Mouse (Mus musculus): ENCODE data around the gene Tbl1xr1. TPM values are rescaled to one million over a fixed set of nuclear protein-coding genes. Genes with fewer than 3 reads are reported as not detected.

Tbl1xr1 gene
- polyA plus RNA-seq, 1 experiment from 2014 or later, result 30.5 TPM

GRCm38 (mm10) chr3:22103986-22104515, 27.6 kb downstream of the Tbl1xr1 start:
- DNase-seq (ENCODE audit: low spot score) (no peak), ATAC-seq (ENCODE audit: insufficient number of reproducible peaks, low FRiP score, low TSS enrichment, low read depth) (no peak)
- Histone ChIP-seq H3K9me3 (ENCODE audit: control insufficient read depth, low read length) (no peaks in the 10 kb centered on the region; the same call in 1 of the 2 replicates), H3K9ac (ENCODE audit: low read length) (no peak overlapping the region), H3K27me3 (ENCODE audit: control insufficient read depth, insufficient read depth, low read length) (no peaks in the 10 kb centered on the region), H3K27ac (replicated peaks; ENCODE audit: low read depth, low read length) (no peak overlapping the region), H3K4me1 (ENCODE audit: control insufficient read depth, insufficient read depth, low read length) (no peaks in the 10 kb centered on the region; the same call in 1 of the 2 replicates), H3K36me3 (ENCODE audit: control insufficient read depth, insufficient read depth, low read length) (no peaks in the 10 kb centered on the region), H3K4me3 (ENCODE audit: low read depth, low read length) (no peak overlapping the region), H3K4me2 (ENCODE audit: low read depth, severe bottlenecking) (no peak overlapping the region)
- WGBS, result 69% methylated on average over 5 of the region's 5 CpGs

DNA sequence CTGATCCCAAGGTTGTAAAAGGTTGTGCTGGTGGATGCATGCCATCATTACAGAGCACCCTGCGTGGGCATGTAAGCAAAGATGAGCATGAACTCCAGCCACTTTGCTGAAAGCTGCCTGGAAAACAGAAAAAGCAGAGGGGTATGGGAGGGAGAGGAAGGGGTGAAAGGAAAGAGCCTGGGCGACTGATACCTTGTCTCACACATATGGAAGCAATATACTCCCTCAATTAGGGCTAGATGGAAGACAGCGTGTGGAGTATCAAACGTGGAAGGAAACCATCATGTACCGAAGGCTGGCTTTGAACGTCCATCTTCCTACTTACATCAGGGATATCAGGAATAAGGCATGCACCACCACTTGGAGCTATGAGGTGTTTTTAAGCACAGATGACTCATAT, 29.0 kb downstream of the Tbl1xr1 start:
- no peak for ATAC-seq (ENCODE audit: insufficient number of reproducible peaks, low FRiP score, low TSS enrichment, low read depth)
- H3K4me2 ChIP-seq (ENCODE audit: low read depth, severe bottlenecking), result no peak overlapping the region
- H3K4me3 ChIP-seq (ENCODE audit: low read depth, low read length), result no peak overlapping the region
- no peaks in the 10 kb centered on the region; the same call in 1 of the 2 replicates for H3K4me1 ChIP-seq (ENCODE audit: control insufficient read depth, insufficient read depth, low read length)
- H3K9me3 ChIP-seq (ENCODE audit: control insufficient read depth, low read length), result no peaks in the 10 kb centered on the region; the same call in 1 of the 2 replicates
- no peaks in the 10 kb centered on the region for H3K36me3 ChIP-seq (ENCODE audit: control insufficient read depth, insufficient read depth, low read length)
- no peak for DNase-seq (ENCODE audit: low spot score)
- H3K27ac ChIP-seq (replicated peaks; ENCODE audit: low read depth, low read length), result no peak overlapping the region
- H3K9ac ChIP-seq (ENCODE audit: low read length), result no peak overlapping the region
- no peaks in the 10 kb centered on the region for H3K27me3 ChIP-seq (ENCODE audit: control insufficient read depth, insufficient read depth, low read length)
- 21% methylated on average over 6 of the region's 6 CpGs for WGBS

- H3K27me3 ChIP-seq (ENCODE audit: control insufficient read depth, insufficient read depth, low read length), result no peaks in the 10 kb centered on the region
- H3K4me1 ChIP-seq (ENCODE audit: control insufficient read depth, insufficient read depth, low read length), result no peaks in the 10 kb centered on the region; the same call in 1 of the 2 replicates
- no peaks in the 10 kb centered on the region; the same call in 1 of the 2 replicates for H3K9me3 ChIP-seq (ENCODE audit: control insufficient read depth, low read length)
- H3K27ac ChIP-seq (replicated peaks; ENCODE audit: low read depth, low read length), result no peak overlapping the region
- no peak overlapping the region for H3K9ac ChIP-seq (ENCODE audit: low read length)
- H3K4me2 ChIP-seq (ENCODE audit: low read depth, severe bottlenecking), result no peak overlapping the region
- no peak overlapping the region for H3K4me3 ChIP-seq (ENCODE audit: low read depth, low read length)
- ATAC-seq (ENCODE audit: insufficient number of reproducible peaks, low FRiP score, low TSS enrichment, low read depth) (no peak), DNase-seq (ENCODE audit: low spot score) (no peak)
- no peaks in the 10 kb centered on the region for H3K36me3 ChIP-seq (ENCODE audit: control insufficient read depth, insufficient read depth, low read length)
These were observed 31.6 kb downstream of the Tbl1xr1 start for GRCm38 (mm10) chr3:22108013-22108412.

DNA sequence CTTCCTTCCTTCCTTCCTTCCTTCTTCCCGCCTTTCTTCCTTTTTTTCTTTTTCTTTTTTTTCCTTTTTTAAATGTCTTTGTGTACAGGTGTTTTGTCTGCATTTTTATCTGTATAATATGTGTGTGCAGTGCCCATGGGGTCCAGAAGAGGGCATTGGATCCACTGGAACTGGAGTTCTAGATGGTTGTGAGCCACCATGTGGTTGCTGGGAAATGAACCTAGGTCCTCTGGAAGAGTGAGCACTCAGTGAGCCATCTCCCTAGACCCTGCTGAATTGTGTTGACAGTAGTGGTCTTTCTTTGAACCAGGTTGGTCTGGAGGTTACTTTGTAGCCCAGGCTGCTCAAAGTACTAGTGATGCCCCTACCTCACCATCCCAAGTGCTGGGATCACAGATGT, 33.2 kb downstream of the Tbl1xr1 start:
- H3K27ac ChIP-seq (replicated peaks; ENCODE audit: low read depth, low read length), result no peak overlapping the region
- 84% methylated on average over 1 of the region's 1 CpGs for WGBS
- DNase-seq (ENCODE audit: low spot score), result no peak

GRCm38 (mm10) chr3:22113773-22114172, 37.3 kb downstream of the Tbl1xr1 start:
- no peak overlapping the region for H3K9ac ChIP-seq (ENCODE audit: low read length)
- no peak for ATAC-seq (ENCODE audit: insufficient number of reproducible peaks, low FRiP score, low TSS enrichment, low read depth)
- DNase-seq (ENCODE audit: low spot score), result no peak
- no peak overlapping the region for H3K4me3 ChIP-seq (ENCODE audit: low read depth, low read length)
- H3K27me3 ChIP-seq (ENCODE audit: control insufficient read depth, insufficient read depth, low read length), result no peaks in the 10 kb centered on the region
- H3K36me3 ChIP-seq (ENCODE audit: control insufficient read depth, insufficient read depth, low read length), result no peaks in the 10 kb centered on the region
- no peak overlapping the region for H3K4me2 ChIP-seq (ENCODE audit: low read depth, severe bottlenecking)
- WGBS, result 92% methylated on average over 4 of the region's 4 CpGs
- H3K27ac ChIP-seq (replicated peaks; ENCODE audit: low read depth, low read length), result no peak overlapping the region
- H3K9me3 ChIP-seq (ENCODE audit: control insufficient read depth, low read length), result no peaks in the 10 kb centered on the region
- 0 out of 2 replicates have a peak, but pooled peaks cover 6% of the 10 kb centered on the region for H3K4me1 ChIP-seq (ENCODE audit: control insufficient read depth, insufficient read depth, low read length)

More for the DNA sequence above, 33.2 kb downstream of the Tbl1xr1 start:
- Histone ChIP-seq H3K4me1 (ENCODE audit: control insufficient read depth, insufficient read depth, low read length) (0 out of 2 replicates have a peak, but pooled peaks cover 2% of the 10 kb centered on the region), H3K36me3 (ENCODE audit: control insufficient read depth, insufficient read depth, low read length) (no peaks in the 10 kb centered on the region), H3K9ac (ENCODE audit: low read length) (no peak overlapping the region), H3K4me3 (ENCODE audit: low read depth, low read length) (no peak overlapping the region), H3K4me2 (ENCODE audit: low read depth, severe bottlenecking) (no peak overlapping the region), H3K9me3 (ENCODE audit: control insufficient read depth, low read length) (no peaks in the 10 kb centered on the region; the same call in 1 of the 2 replicates), H3K27me3 (ENCODE audit: control insufficient read depth, insufficient read depth, low read length) (no peaks in the 10 kb centered on the region)
- ATAC-seq (ENCODE audit: insufficient number of reproducible peaks, low FRiP score, low TSS enrichment, low read depth), result no peak

- H3K9ac ChIP-seq (ENCODE audit: low read length), result no peak overlapping the region
- 34% methylated on average over 2 of the region's 2 CpGs for WGBS
- H3K36me3 ChIP-seq (ENCODE audit: control insufficient read depth, insufficient read depth, low read length), result no peaks in the 10 kb centered on the region
- ATAC-seq (ENCODE audit: insufficient number of reproducible peaks, low FRiP score, low TSS enrichment, low read depth) (no peak), DNase-seq (ENCODE audit: low spot score) (no peak)
- no peak overlapping the region for H3K4me2 ChIP-seq (ENCODE audit: low read depth, severe bottlenecking)
- H3K9me3 ChIP-seq (ENCODE audit: control insufficient read depth, low read length), result no peaks in the 10 kb centered on the region
- 0 out of 2 replicates have a peak, but pooled peaks cover 6% of the 10 kb centered on the region for H3K4me1 ChIP-seq (ENCODE audit: control insufficient read depth, insufficient read depth, low read length)
- no peak overlapping the region for H3K27ac ChIP-seq (replicated peaks; ENCODE audit: low read depth, low read length)
- no peaks in the 10 kb centered on the region for H3K27me3 ChIP-seq (ENCODE audit: control insufficient read depth, insufficient read depth, low read length)
- H3K4me3 ChIP-seq (ENCODE audit: low read depth, low read length), result no peak overlapping the region
These were observed 38.8 kb downstream of the Tbl1xr1 start for GRCm38 (mm10) chr3:22115221-22115620.

DNA sequence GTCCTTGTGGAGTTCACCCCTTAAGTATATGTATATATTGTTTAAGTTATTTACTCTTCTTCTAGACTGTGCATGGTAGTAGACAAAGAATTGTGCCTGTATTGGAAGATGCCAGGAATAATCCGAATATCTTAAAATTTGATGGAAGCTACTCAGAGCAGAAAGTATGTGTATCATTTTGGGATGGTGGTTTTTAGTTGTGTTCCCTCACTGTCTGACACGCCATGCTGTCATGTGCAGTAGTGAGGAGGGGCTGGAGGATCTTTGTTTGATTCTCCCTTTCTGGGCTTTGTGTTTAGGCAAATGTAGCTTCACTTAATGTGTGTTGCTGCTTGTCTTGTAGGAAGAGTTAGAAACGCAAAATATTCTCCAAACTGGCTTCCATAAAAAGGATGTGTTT, 39.2 kb downstream of the Tbl1xr1 start:
- ATAC-seq (ENCODE audit: insufficient number of reproducible peaks, low FRiP score, low TSS enrichment, low read depth), result no peak
- Histone ChIP-seq H3K27me3 (ENCODE audit: control insufficient read depth, insufficient read depth, low read length) (no peaks in the 10 kb centered on the region), H3K4me1 (ENCODE audit: control insufficient read depth, insufficient read depth, low read length) (0 out of 2 replicates have a peak, but pooled peaks cover 6% of the 10 kb centered on the region), H3K4me3 (ENCODE audit: low read depth, low read length) (no peak overlapping the region), H3K27ac (replicated peaks; ENCODE audit: low read depth, low read length) (no peak overlapping the region), H3K9me3 (ENCODE audit: control insufficient read depth, low read length) (no peaks in the 10 kb centered on the region), H3K9ac (ENCODE audit: low read length) (no peak overlapping the region), H3K4me2 (ENCODE audit: low read depth, severe bottlenecking) (no peak overlapping the region), H3K36me3 (ENCODE audit: control insufficient read depth, insufficient read depth, low read length) (no peaks in the 10 kb centered on the region)
- DNase-seq (ENCODE audit: low spot score), result no peak
- 87% methylated on average over 3 of the region's 3 CpGs for WGBS

DNA sequence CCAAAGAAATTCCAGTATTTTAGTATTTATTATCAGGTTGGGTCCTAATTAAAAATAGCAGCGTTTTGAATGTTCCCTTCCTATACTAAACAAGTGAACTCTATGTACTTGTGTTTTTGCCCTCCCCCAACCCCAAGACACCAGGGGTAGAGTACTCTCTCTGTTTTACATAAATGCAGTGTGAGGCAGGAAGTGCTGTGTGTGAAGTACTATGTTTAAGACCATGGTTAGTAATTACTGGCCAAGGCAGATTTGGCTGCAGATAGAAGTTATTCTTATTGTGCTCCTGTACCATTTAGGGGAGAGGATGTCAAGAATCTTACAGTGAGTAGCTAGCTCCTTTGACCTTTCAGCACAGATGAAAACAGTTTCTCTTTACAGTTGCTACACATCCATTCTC, 39.7 kb downstream of the Tbl1xr1 start:
- H3K9ac ChIP-seq (ENCODE audit: low read length), result no peak overlapping the region
- WGBS, result 77% methylated on average over 1 of the region's 1 CpGs
- no peaks in the 10 kb centered on the region for H3K9me3 ChIP-seq (ENCODE audit: control insufficient read depth, low read length)
- 0 out of 2 replicates have a peak, but pooled peaks cover 6% of the 10 kb centered on the region for H3K4me1 ChIP-seq (ENCODE audit: control insufficient read depth, insufficient read depth, low read length)
- no peak overlapping the region for H3K4me3 ChIP-seq (ENCODE audit: low read depth, low read length)
- H3K36me3 ChIP-seq (ENCODE audit: control insufficient read depth, insufficient read depth, low read length), result no peaks in the 10 kb centered on the region
- DNase-seq (ENCODE audit: low spot score) (no peak), ATAC-seq (ENCODE audit: insufficient number of reproducible peaks, low FRiP score, low TSS enrichment, low read depth) (no peak)
- no peak overlapping the region for H3K27ac ChIP-seq (replicated peaks; ENCODE audit: low read depth, low read length)
- H3K27me3 ChIP-seq (ENCODE audit: control insufficient read depth, insufficient read depth, low read length), result no peaks in the 10 kb centered on the region
- no peak overlapping the region for H3K4me2 ChIP-seq (ENCODE audit: low read depth, severe bottlenecking)

GRCm38 (mm10) chr3:22121741-22122140, 45.3 kb downstream of the Tbl1xr1 start:
- DNase-seq (ENCODE audit: low spot score) (no peak), ATAC-seq (ENCODE audit: insufficient number of reproducible peaks, low FRiP score, low TSS enrichment, low read depth) (no peak)
- Histone ChIP-seq H3K9me3 (ENCODE audit: control insufficient read depth, low read length) (no peaks in the 10 kb centered on the region), H3K4me2 (ENCODE audit: low read depth, severe bottlenecking) (no peak overlapping the region), H3K4me1 (ENCODE audit: control insufficient read depth, insufficient read depth, low read length) (peaks cover 11% of the 10 kb centered on the region; the same call in 1 of the 2 replicates), H3K36me3 (ENCODE audit: control insufficient read depth, insufficient read depth, low read length) (no peaks in the 10 kb centered on the region), H3K27ac (replicated peaks; ENCODE audit: low read depth, low read length) (no peak overlapping the region), H3K27me3 (ENCODE audit: control insufficient read depth, insufficient read depth, low read length) (no peaks in the 10 kb centered on the region), H3K4me3 (ENCODE audit: low read depth, low read length) (no peak overlapping the region), H3K9ac (ENCODE audit: low read length) (no peak overlapping the region)
- 62% methylated on average over 3 of the region's 3 CpGs for WGBS
